Mouse (Mus musculus) B cell, adult 2 months (primary cell): ENCODE results near the gene Hlcs.

ENCODE experiments used
- DNase-seq, 2 experiments: peaks; one replicate each; pipeline ENCODE4 v3.0.0; 2022

The Hlcs gene

DNA sequence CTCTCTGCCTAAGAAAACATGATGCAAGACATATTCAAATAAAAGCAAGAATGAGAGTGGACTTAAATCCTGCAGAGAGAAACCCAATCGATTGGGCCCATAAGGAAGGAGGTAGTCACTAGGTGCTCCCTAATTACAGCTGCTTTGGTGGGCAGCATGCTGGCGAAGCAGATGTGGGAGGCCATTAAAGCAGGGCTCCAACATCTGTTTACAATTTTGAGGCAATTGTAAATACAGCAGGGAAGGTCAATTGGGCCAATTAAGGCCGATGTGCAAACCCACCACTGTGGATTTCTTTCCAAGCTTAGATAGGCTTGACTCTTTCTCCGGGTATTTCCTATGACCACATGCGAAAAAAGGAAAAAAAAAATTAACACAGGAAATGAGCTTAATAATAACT lies 117.5 kb downstream of the Hlcs start:
- no peak for DNase-seq

DNA sequence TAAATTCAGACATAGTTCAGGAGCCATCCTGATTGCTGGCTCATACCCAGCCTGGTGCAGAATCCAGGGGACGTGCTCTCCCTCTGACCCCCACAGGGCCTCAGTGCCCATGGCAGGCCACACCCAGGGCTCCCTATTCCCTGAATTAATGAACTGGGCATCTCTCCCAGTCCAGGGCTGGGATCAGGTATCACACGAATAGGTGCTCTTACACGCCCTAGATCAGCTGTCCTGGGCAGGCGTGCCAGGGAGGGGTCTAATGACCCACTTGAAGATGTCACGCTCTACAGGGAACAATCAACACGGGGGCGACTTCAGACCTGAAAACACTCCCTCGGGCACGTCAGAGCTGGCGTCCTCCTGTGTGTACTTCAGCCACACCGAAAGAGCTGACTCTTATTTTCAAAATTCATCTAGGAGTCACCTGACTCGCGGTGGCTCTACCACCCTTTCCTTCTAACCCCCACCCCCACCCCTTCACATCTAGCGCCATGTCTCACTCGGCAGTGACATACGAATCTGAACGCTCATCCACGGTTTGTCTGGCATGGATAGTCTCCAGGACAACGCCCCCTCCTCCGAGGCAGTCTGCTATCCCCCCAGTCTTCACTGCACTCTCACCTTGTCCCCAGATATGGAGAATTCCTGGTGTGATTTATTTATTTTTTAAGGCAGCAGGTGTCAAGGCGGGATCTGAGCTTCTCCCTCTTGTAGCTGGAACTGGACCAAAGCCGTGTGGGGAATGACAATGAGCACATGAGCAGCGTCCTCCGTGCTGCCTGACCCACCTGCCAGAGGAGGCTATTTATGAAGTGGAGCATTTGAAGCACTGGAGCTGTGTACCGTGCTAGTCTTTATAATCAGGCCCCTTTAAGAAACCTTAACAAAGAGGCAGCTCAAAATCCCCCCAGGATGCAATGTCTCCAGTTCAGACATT lies 121.7 kb downstream of the Hlcs start:
- no peak for DNase-seq

DNA sequence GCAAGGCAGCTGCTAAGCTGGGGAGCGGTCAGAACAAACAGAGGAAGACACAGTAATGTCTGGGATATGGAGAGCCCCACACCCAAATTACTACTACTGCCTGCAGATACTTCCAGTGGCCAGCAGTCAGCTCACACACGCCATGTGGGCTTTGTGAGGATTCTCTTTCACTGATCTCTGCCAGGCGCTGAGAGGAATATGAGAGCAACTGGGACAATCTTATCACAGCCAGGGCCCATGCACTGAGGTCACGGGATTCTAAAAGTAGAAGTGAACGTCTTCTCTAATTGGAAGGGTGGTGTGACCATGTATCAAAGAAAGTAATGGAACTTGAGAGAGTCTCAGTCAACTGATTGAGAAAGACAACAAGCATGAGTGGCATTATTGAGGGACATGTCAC lies 123.1 kb downstream of the Hlcs start:
- DNase-seq, result no peak

DNA sequence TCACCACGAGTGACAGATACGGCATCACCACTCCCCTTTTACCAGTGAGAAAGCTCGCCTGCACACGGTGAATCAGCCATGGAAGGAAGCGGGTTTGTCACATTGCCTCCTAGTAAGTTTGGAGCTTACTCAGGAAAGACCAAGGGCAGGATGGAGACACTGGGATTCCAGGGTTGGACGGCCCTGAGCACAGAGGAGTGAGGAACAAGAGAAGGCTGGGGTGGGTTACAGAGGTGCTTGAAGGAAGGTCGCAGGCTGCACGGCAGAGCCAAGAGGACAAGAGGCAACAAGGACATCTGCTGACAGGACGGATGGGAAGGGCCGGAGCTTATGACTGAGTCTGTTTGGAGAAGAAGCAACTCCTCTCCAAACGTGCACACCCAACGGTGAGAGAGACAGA lies 126.8 kb downstream of the Hlcs start:
- DNase-seq, result no peak

DNA sequence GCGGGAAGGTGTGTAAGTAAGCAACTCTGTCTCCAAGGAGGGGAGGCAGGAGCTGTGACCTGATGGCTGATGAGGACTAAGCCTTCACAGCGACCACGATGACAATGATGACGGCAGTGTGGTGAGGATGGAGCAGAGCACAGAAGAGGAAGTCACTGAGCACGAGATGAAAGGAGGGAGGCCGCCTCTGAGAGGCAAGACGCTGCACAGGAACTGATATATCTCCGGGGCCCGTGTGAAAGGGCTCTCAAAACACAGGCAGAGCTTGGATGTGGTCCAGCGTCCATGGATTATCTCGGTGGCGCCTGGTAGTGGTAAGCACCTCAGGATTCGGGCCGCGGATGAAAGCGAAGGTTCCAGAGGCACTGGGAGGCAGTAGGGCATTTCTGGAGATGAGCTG lies 127.9 kb downstream of the Hlcs start:
- peak; percentile 60 to 67 for DNase-seq

DNA sequence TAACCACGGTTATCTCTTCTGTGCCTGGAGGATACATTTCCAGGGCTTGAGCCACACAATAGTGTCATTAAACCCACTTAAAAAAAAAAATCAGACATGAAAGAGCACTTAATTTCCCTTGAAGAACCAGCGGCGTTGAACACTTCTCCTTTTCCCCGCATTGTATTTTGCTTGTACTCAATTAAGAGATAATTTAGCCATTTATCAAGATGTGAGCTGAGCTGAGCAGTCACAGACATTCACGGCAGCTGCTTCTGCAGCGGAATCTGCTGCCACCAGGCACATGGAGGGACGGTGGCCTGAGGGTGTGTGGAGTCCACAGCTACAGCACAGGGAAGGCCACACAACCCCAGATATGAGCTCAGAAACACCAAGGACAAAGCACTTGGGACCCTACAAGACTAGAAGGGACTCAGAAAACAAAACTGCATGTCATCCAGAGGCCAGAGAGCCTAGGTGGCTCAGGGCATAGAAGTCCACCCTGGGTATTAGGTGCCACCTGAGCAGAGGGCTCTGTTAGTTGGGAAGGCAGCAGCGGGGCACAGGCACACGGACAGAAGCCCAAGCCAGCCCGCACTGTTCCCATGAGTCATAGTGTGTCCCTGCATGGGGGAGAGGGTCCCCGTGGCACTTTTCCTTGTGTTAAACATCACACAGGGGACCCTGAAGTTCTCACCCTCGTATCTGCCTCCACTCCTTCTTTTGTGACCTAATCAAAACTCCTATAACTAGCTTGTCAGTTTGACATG lies 133.1 kb downstream of the Hlcs start:
- no peak for DNase-seq

DNA sequence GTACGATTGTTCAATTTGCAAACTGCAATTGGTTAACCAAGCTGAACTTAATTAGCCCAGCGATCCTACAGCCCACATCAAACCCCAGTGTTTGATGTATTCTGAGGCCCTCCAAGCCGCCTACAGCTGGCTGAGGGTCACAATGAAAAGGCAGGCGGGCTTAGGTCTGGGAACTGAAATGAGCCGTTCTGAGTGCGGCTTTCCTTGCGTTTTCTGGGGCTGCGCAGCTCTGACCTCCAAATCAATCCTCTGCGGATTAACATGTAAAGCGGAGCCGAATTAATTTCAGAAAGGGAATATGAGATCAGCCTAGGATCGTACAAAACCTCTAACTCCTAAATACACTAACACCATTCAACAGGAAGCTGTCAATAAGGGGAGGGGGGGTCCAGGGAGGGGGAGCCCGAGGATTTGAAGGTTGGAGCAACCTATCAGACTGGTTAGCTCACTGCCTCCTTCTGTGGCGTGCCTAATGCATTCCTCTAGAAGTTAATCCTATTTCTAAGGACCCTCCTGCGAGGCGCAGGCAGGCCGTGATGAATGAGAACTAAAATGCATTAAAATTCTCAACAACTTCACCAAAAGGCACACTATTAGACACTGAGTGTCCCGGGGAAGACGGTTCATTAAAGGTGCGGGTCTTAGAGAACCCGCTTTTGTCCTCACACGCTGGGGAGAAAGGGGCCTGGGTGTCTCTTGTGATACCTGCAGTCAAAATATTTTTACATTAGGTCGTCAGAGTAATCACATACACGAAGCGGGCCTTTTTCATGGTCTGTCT lies 133.8 kb downstream of the Hlcs start:
- DNase-seq, result no peak

DNA sequence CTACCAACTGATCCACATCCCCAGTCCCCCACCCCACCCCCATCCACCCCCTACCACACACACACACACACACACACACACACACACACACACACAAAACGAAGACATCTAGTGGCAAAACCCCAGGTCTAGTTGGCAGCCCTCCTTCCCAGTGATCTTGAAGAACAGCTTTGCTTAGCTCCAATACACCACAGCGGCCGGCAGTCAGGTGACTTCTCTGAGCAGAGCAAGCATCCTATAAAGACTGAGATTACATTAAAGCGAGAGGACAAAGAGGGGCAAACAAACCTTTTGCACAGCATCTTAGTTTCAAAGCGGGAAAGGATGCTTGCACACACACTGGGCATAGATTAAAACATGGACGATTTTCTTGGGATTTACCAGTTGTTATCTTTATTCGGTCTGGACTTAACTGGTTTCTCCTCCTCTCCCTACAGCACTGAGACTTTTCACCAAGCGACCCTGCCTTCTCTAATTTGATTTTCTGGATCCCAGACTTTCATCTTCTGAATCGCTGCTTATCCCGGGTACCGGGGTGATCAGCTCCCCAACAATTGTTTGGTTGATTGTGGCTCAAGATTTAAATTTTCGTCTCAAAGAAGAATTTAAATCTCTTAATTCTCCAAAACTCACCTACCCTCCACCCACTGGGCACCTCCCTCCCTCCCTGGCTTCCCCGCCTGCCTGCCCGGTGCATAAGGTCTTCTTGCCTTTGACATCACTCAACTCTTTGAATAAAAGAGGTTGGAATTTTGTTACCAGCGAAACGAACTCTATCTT lies 134.7 kb downstream of the Hlcs start:
- no peak for DNase-seq

DNA sequence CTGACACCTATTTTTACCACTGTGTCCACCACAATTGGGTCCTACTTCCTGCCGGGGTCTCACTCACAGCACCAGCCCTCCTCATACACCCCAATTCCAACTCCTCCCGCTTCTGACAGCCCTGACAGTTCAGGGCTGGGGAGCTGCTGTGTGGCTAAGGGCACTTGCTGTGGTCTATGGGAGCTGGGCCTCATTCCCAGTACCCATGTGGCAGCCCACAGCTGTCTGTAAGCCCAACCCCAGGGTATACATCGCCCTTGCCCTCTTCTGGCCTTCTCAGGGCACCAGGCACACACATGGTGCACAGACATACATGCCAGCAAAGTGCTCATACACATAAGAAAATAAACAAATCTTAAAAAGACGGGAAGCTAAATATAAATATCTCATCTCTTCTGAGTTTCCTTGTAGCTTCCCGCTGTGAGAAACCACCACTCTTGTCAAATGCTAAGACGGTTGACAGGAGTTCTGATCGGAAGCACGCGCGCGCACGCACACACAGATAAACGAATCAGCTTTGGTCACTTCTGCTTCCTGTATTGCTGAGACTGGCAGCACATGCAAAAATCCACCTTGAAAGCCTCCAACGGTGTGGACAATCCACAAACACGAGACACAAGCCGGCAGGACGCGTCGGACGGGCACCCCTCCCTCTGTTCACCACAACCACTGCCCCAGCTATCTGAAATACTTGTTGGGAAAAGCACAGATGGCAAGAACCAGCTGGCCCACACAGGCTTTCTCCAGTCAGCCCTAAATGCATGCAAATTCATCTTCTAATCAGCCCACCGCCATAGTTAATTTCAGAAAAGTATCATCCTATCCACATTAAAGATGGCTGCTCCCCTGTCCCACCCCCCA lies 136.1 kb downstream of the Hlcs start:
- DNase-seq, result no peak

DNA sequence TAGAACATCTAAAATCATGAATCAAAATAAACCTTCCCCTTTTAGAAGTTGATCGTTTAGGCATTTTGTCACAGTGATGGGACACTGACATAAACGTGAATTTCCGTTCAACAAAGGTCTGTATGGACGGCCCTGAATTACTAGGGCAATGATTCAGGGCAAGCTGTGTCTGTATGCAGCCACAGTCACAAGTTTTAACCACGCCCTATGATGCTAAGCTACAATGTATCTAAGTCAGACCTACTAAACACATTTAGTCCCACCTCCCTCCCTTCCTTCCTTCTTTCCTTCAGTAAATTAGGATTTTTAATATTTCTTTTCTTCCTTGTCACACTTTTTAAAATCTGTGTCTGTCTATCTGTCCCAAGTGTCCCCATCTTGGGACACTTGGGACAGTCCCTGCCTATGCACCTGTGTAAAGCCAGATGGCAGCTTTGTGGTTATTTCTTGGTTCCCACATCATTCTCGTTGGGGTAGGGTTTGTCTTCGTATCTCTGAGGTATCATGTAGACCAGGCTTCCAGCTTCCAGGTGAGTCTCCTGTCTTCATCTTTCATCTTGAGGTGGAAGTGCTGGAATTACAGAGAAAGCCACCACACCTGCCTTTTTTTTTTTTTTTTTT lies 137.9 kb downstream of the Hlcs start:
- DNase-seq, result no peak

DNA sequence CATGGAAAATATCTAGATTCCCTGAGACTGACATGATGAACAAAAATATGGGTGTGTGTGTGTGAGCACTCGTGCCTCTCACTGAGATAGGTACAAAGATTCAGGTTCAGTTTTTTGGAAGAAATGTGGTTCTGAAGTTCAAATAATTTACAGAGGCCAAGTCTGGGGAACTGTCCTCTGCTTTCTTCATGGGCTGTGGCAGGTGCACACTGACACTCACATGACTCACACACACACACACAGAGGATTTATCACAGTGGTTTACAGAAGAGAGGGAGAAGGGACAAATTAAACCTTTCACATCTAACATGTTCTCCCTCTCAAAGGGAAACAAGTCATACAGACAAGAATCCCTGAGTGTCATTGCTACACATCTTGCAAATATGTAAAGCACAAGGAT lies 140.0 kb downstream of the Hlcs start:
- no peak for DNase-seq

DNA sequence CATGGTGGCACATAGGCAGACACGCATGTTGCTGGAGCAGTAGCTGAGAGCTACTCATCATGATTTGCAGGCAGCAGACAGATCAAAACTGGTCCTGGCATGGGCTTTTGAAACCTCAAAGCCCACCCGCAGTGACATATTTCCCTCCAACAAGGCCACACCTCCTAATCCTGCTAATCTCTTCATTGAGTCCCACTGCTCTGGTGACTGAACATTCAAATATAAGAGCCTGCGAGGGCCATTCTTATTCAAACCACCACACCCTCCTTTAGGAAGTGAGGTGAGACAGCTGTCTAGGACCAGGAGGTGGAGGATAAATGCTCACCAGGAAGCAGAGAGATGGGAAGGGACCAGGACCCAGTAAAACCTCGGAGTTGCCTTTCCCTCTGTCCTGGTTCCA lies 143.2 kb downstream of the Hlcs start:
- DNase-seq, result no peak

DNA sequence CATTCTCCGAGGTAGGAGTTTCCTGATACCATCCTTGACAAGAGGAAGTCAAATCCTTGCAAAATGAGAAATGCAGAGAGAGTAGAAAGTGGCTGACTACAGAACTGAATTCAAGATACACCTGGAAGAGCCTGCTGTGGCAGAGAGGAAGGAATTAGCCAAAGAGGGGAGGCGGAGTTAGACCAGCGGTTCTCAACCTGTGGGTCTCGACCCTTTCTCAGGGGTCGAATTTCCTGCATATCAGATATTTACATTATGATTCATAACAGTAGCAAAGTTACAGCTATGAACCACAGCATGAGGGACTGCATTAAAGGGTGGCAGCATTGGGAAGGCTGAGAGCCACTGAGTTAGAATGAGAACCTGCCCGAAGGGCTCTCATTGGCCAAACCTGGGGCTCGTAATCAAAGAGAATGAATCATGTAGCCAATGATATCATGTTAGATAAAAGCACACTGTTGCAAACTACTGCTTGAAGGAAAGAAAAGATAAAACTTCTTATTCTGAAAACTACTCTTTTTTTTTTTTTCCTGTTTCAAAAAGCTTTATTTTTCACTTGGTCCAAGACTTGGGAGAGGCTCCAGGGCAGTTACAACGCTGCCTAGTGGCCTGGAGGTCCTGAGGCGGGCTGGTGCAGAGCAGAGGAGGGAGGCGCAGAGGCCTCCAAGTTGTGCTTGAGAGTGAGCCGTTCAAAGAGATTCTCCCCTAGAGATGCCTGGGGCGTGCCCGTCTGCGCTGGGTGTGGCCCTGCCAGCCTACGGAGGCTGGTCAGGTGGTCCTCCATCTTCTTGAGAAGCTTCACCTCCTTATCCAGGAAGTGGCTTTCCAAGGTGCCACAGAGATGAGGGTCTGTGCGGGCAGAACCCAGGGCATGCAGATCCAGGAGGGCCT lies 144.5 kb downstream of the Hlcs start:
- no peak for DNase-seq

DNA sequence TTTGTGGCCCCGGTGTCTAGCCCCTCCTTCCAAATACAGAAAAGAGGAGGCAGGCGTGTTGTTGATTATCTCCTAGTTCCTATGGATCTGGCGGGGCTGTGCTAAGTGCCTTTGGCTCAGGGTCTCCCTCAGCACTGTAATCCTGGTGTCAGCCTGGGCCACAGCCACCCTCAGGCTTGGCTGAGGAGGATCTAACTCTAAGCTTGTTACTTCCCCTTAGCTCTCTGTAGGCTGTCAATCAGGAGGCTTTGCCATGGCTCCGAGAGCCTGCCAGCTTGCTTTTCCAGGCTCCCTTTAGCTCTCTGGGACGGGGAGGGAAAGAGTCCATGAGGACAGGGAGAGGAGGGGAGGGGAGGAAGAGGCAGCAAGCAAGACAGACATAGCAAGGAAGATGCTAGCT lies 148.4 kb downstream of the Hlcs start:
- DNase-seq, result no peak

DNA sequence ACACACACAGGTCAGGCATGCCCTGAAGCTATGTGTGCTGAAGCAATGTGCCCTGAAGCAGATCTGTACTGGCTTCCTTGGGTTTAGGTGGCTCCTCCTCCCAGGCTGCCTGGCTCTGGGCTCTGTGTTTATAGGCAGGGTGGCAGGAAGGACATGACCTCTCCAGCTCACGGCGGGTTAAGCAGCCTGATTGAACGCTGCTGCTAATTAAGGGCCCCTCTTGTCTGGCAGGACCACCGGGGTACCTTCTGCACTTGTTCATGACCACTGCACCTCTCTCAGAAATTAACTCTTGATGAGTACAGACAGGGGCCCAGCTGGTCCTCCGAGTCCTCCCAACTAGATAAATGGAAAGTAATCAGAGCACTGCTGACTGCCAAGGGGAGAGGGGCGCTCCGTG lies 149.1 kb downstream of the Hlcs start:
- no peak for DNase-seq

DNA sequence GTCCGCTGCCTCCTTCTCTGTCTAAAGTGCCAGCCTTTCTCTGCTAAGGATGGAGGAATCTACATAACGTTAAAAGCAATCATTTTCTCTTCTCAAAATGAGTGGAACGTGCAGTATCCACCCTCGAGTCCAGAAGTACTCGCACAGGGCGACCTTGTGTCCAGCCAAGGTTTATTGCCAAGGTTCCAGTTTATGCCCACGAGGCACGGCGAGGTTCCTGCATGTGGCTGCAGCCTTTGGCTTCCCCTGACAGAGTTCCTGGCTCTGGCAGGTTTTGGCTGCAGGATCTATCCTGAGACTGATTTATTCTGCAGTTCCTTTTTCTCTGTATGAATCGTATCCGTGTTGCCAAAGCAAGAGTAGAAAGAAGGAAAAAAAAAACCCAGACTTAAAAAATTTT lies 150.3 kb downstream of the Hlcs start:
- DNase-seq, result no peak

DNA sequence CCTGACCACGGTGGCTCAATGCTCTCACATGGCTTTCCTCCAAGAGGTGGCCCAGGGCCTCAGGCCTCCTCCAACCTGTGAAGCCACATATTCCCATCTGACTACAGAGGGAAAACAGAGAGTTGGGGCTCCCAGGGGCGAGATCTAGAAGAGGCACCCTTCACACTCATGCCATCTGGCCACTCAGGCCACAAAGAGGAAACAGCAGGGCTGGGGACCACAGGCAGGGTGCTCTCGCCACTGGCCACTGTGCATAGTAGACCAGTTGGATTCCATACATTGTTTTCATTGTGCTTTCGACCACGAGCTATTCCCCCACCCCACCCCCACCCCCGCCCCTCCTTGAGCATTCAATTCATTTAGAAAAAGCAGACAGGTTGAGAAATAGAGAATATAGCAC lies 151.4 kb downstream of the Hlcs start:
- DNase-seq, result no peak

DNA sequence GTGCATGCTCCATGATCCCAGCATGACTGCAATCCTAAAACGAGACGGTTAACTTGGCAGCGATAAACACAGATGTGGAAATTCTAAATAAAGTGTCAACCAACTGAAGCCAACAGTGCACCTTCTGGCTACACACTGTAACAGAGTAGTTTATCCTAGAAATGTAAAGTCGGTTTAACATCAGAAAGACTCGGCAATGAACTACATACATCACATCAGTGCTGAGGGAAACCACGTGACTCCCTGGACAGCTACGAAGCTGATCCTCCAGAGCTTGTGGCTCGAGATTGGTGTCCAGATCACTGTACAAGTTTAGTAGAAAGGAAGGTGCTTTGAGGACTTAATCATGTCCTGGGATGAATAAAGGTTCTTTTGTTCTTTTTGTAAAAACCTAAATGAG lies 155.6 kb downstream of the Hlcs start:
- no peak for DNase-seq

DNA sequence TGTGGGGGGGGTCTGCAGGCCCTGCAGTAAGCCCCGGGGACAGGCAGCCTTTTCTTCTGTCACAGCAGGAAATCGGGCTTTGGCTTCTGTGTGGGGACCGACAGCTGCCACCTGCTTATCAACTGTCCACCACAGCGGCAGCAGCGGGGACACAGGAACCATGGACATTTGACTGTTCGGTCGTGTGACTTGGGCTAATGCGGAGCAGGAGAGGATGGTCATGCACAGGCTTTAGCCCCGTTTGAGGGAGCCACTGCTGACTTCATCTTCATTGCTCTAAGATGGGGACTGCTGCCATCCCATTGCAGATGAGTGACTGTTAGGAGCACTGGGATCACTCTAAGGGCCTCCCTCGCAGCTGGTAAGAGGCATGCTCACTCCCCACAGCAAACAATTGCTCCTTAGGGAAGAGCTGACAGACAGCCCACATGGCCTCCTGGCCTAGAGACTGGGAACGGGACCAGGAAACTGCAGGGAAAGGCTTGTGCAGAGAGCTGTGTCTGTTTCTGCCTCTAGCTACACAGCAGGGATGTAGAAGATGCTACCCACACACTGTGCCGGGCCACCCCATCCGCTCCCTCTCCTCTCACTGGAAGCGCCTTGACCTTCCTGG lies 158.2 kb downstream of the Hlcs start:
- DNase-seq, result no peak
